Mouse (Mus musculus) intestine, embryonic 14.5 days (tissue): Measurements from ENCODE around the gene 2610528A11Rik. TPM values are rescaled to one million over a fixed set of nuclear protein-coding genes. Genes with fewer than 3 reads are reported as not detected.
A peak's percentile ranks its signal among the peaks of the same experiment; 100 is the strongest.

Experiments used
- ATAC-seq: fragments of 200-750 bp; cut with Nextera tagmentation; replicated peaks from 2 replicates; pipeline ENCODE4 v1.8.0; 2017; ENCODE audit warnings: low read depth, moderate number of reproducible peaks, moderate TSS enrichment, moderate library complexity; ENCODE audit not compliant: low FRiP score, low TSS enrichment
- DNase-seq: peaks from one replicate; pipeline ENCODE4 v3.0.0-alpha.2; 2018; ENCODE audit warnings: low spot score
- H3K27ac ChIP-seq: fragments of 300-500 bp; sonication (generic); 2 replicates; pipeline ENCODE4 v1.5.1; 2014; ENCODE audit warnings: low read depth, mild to moderate bottlenecking, control low read depth
- H3K27me3 ChIP-seq: fragments of 300-500 bp; sonication (generic); replicated peaks from 2 replicates; pipeline ENCODE4 v1.6.1; 2014; ENCODE audit warnings: low read length, control low read depth; ENCODE audit not compliant: control insufficient read depth, insufficient read depth
- H3K36me3 ChIP-seq: fragments of 300-500 bp; sonication (generic); 2 replicates; pipeline ENCODE4 v1.6.1; 2014; ENCODE audit warnings: low read length, control low read depth; ENCODE audit not compliant: control insufficient read depth, insufficient read depth
- H3K4me1 ChIP-seq: fragments of 300-500 bp; sonication (generic); replicated peaks from 2 replicates; pipeline ENCODE4 v1.6.1; 2014; ENCODE audit warnings: low read length, control low read depth, mixed read lengths; ENCODE audit not compliant: control insufficient read depth, insufficient read depth
- H3K4me2 ChIP-seq: fragments of 300-500 bp; sonication (generic); 2 replicates; pipeline ENCODE4 v1.6.1; 2014; ENCODE audit warnings: low read length
- H3K4me3 ChIP-seq: fragments of 300-500 bp; sonication (generic); 2 replicates; pipeline ENCODE4 v1.5.1; 2014; ENCODE audit warnings: low read depth, low read length, control low read depth, mixed read lengths
- H3K9ac ChIP-seq: fragments of 300-500 bp; sonication (generic); 2 replicates; pipeline ENCODE4 v1.6.1; 2014; ENCODE audit warnings: mild to moderate bottlenecking, low read length
- H3K9me3 ChIP-seq: fragments of 300-500 bp; sonication (generic); 2 replicates; pipeline ENCODE4 v1.6.1; 2016; ENCODE audit warnings: low read length, control low read depth; ENCODE audit not compliant: control insufficient read depth
- WGBS: fragments of 180-500 bp; shearing (Covaris S2); extraction: QIAGEN DNeasy Blood & Tissue Kit; methylation state at CpG from one replicate; pipeline ENCODE4 v1.1.7; 2014; 5-methylcytosine and 5-hydroxymethylcytosine counted together
- polyA plus RNA-seq: library from polyadenylated mRNA; unstranded; fragments of >200 nt; fragmentation: Nextera tagmentation; extraction: Ambion mirVana; gene quantifications from 2 replicates; pipeline ENCODE4 v1.2.1, GENCODE M21; 2014

2610528A11Rik gene
- polyA plus RNA-seq, 1 experiment from 2014 or later, result 42.4 TPM

DNA sequence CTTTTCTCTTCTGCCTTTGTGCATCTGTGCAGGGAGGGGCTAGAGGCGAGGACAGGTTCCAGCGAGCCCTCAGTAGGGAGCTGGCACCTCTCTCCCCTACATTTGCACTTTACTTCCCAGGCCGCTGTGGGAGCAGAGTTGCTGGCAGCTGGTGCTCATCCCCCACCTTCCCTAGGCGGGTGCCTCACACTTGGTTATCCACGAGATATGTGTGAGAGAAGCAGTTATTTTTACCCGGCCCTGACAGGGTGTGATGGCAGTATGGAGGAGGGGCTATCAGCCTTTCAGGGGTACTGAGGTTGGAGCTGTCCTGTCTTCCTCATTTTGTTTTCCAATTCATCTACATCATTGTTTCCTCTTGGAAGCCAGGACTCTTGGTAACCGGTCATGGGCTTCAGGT, 8.0 kb downstream of the 2610528A11Rik start:
- Histone ChIP-seq H3K9me3 (no peaks in the 10 kb centered on the region), H3K9ac (no peak overlapping the region), H3K4me2 (no peak overlapping the region), H3K4me1 (peaks cover 3% of the 10 kb centered on the region; the same call in 1 of the 2 replicates), H3K27ac (no peak overlapping the region), H3K27me3 (no peaks in the 10 kb centered on the region), H3K4me3 (no peak overlapping the region), H3K36me3 (no peaks in the 10 kb centered on the region)
- DNase-seq, result no peak
- ATAC-seq, result no peak
- 28% methylated on average over 7 of the region's 7 CpGs for WGBS

GRCm38 (mm10) chr14:37104747-37105146, 9.1 kb downstream of the 2610528A11Rik start:
- Histone ChIP-seq H3K27me3 (no peaks in the 10 kb centered on the region), H3K36me3 (no peaks in the 10 kb centered on the region), H3K4me1 (no peaks in the 10 kb centered on the region; the same call in 1 of the 2 replicates), H3K4me2 (no peak overlapping the region), H3K9ac (no peak overlapping the region), H3K4me3 (no peak overlapping the region), H3K27ac (no peak overlapping the region), H3K9me3 (no peaks in the 10 kb centered on the region)
- DNase-seq (no peak), ATAC-seq (no peak)
- 48% methylated on average over 5 of the region's 5 CpGs for WGBS

- WGBS, result 82% methylated on average over 3 of the region's 3 CpGs
- no peak overlapping the region for H3K4me3 ChIP-seq
- H3K9me3 ChIP-seq, result no peaks in the 10 kb centered on the region
- H3K36me3 ChIP-seq, result no peaks in the 10 kb centered on the region
- no peak overlapping the region for H3K27ac ChIP-seq
- H3K4me1 ChIP-seq, result 0 out of 2 replicates have a peak, but pooled peaks cover 4% of the 10 kb centered on the region
- no peak for DNase-seq
- no peak for ATAC-seq
- H3K4me2 ChIP-seq, result no peak overlapping the region
- peaks cover 10% of the 10 kb centered on the region for H3K27me3 ChIP-seq
- no peak overlapping the region for H3K9ac ChIP-seq
Observed at GRCm38 (mm10) chr14:37102484-37102883, 11.3 kb downstream of the 2610528A11Rik start.

DNA sequence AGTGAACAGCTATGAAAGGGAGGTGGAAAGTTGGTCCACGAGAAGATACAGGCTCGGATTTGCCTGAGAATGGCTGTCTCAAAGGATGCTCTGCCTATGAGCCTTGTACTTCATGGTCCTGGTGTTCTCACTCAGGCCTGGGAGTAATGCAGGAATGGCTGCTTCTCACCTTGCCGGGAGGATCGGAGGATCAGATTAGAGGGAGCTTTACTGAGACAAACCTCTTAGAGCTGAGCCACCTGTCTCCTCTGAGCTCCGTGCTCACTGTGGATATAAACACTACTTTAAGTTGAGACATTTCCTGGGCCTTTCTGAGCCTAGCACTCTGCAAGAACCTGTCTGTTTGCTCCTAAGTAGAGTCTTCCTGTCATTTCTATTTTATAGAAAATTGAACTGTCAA, 12.3 kb downstream of the 2610528A11Rik start:
- WGBS, result 72% methylated on average over 5 of the region's 5 CpGs
- H3K9me3 ChIP-seq, result no peaks in the 10 kb centered on the region
- no peak overlapping the region for H3K4me2 ChIP-seq
- H3K27me3 ChIP-seq, result peaks cover 10% of the 10 kb centered on the region
- H3K4me1 ChIP-seq, result 0 out of 2 replicates have a peak, but pooled peaks cover 4% of the 10 kb centered on the region
- no peak overlapping the region for H3K4me3 ChIP-seq
- no peaks in the 10 kb centered on the region for H3K36me3 ChIP-seq
- DNase-seq, result no peak
- H3K27ac ChIP-seq, result no peak overlapping the region
- H3K9ac ChIP-seq, result no peak overlapping the region
- ATAC-seq, result no peak

GRCm38 (mm10) chr14:37097956-37098530, 15.8 kb downstream of the 2610528A11Rik start, which contains the start of gene Cdhr1:
Cdhr1 (minus strand) TSS chr14:37098347.
- peaks cover 10% of the 10 kb centered on the region for H3K27me3 ChIP-seq
- H3K9me3 ChIP-seq, result no peaks in the 10 kb centered on the region
- 0 out of 2 replicates have a peak, but pooled peaks cover 4% of the 10 kb centered on the region for H3K4me1 ChIP-seq
- H3K4me3 ChIP-seq, result peak within 1 kb of the TSS; percentile 21
- 0 out of 2 replicates have a peak within 1 kb of the TSS, but pooled peaks have one; percentile 16 for H3K9ac ChIP-seq
- H3K27ac ChIP-seq, result no peak within 1 kb of the TSS
- DNase-seq (no peak), ATAC-seq (peak; percentile 60; the same call in 1 of the 2 replicates)
- WGBS, result 0% methylated on average over 30 of the region's 30 CpGs
- H3K4me2 ChIP-seq, result peak within 1 kb of the TSS; percentile 49
- no peaks in the 10 kb centered on the region for H3K36me3 ChIP-seq

DNA sequence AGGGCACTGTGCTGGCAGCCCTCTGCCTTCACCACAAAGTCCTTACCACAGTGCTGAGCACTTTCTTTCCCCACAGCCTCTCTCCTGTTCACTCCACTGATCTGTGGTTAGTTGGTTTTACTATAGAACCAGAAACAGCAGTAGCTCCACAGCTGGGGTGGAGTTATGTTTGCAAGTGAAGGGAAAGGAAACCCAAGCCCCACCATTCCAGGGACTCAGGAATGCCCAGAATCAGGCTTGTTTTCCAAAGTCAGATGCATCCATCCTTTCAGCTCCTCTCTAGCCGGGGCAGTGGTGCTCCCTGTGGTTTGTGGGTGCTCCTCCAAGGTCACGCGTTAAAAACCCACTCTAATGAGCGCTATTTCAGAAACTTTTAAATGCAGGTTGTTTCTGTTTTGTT, 18.3 kb downstream of the 2610528A11Rik start:
- Histone ChIP-seq H3K9me3 (no peaks in the 10 kb centered on the region), H3K9ac (no peak overlapping the region), H3K36me3 (no peaks in the 10 kb centered on the region), H3K4me1 (0 out of 2 replicates have a peak, but pooled peaks cover 4% of the 10 kb centered on the region), H3K4me3 (no peak overlapping the region), H3K27me3 (peaks cover 10% of the 10 kb centered on the region), H3K27ac (no peak overlapping the region), H3K4me2 (no peak overlapping the region)
- ATAC-seq, result no peak
- DNase-seq, result no peak
- WGBS, result 78% methylated on average over 4 of the region's 4 CpGs

GRCm38 (mm10) chr14:37094436-37094835, 19.4 kb downstream of the 2610528A11Rik start:
- ATAC-seq (no peak), DNase-seq (no peak)
- 76% methylated on average over 6 of the region's 6 CpGs for WGBS
- Histone ChIP-seq H3K36me3 (no peaks in the 10 kb centered on the region), H3K9ac (no peak overlapping the region), H3K9me3 (no peaks in the 10 kb centered on the region), H3K27me3 (peaks cover 10% of the 10 kb centered on the region), H3K27ac (no peak overlapping the region), H3K4me1 (0 out of 2 replicates have a peak, but pooled peaks cover 4% of the 10 kb centered on the region), H3K4me2 (no peak overlapping the region), H3K4me3 (no peak overlapping the region)

DNA sequence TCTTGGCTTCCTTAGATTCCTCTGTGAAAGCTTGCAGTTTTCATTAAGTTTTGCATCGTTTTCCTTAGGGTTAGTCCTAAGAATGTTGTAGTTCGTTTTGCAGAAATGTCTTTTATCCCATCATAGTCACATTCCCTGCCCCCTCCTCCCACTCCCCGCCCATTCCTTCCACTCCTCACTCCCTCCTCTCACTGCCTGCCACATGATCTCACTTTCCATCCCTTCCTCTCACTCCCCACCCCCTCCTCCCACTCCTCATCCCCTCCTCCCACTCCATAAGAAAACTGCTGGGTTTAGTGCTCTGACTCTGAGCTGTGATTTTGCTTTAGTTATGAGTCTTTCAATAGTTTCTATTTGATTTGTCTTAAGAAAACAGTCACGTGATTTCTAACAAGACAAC, 30.1 kb downstream of the 2610528A11Rik start:
- no peak overlapping the region for H3K9ac ChIP-seq
- no peaks in the 10 kb centered on the region for H3K9me3 ChIP-seq
- no peaks in the 10 kb centered on the region for H3K4me1 ChIP-seq
- no peak overlapping the region for H3K4me3 ChIP-seq
- H3K27me3 ChIP-seq, result no peaks in the 10 kb centered on the region
- H3K27ac ChIP-seq, result no peak overlapping the region
- 39% methylated on average over 4 of the region's 4 CpGs for whole genome bisulfite sequencing
- H3K4me2 ChIP-seq, result no peak overlapping the region
- no peaks in the 10 kb centered on the region for H3K36me3 ChIP-seq
- no peak for ATAC-seq
- no peak for DNase-seq

DNA sequence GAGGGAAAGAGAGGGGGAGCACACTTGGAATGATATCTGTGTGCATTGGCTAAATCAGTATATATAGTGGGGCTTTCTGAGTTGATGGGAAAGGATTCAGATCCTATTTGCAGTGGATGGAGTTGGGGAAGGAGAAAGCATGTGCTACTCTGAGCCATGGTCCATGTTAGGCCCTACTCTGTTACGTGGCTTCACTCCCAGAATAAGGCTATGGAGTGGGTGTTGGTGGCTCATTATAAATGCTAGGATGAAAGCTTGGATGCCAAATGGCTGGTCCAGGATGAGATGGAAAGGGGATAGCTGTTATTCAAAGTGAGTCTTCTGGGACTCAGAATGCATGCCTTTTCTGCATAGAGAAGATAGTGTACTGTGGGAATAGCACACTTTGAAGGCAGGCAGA, 33.1 kb downstream of the 2610528A11Rik start:
- Histone ChIP-seq H3K9me3 (no peaks in the 10 kb centered on the region), H3K4me1 (no peaks in the 10 kb centered on the region), H3K27ac (no peak overlapping the region), H3K4me3 (no peak overlapping the region), H3K4me2 (no peak overlapping the region), H3K9ac (no peak overlapping the region), H3K27me3 (no peaks in the 10 kb centered on the region), H3K36me3 (no peaks in the 10 kb centered on the region)
- 90% methylated on average over 1 of the region's 1 CpGs for whole genome bisulfite sequencing
- ATAC-seq (no peak), DNase-seq (no peak)
